Mouse (Mus musculus): ENCODE measurements around the gene Zbtb42. TPM values are rescaled to one million over a fixed set of nuclear protein-coding genes. Genes with fewer than 3 reads are reported as not detected.

Gene Zbtb42
- polyA plus RNA-seq, 1 experiment from 2014 or later: 3.9 TPM

- Histone ChIP-seq H3K9me3 (no peaks in the 10 kb centered on the region), H3K27ac (peak overlapping the region; percentile 69; the same call in 1 of the 2 replicates), H3K4me1 (peaks cover 96% of the 10 kb centered on the region), H3K27me3 (ENCODE audit: insufficient read depth, poor library complexity, severe bottlenecking) (no peaks in the 10 kb centered on the region), H3K4me3 (no peak overlapping the region), H3K36me3 (peaks cover 99% of the 10 kb centered on the region)
- no peak for DNase-seq (ENCODE audit: low spot score)
- 77% methylated on average over 5 of the region's 5 CpGs for WGBS
Measured at GRCm38 (mm10) chr12:112664656-112665055, 14.0 kb upstream of the Zbtb42 start.

DNA sequence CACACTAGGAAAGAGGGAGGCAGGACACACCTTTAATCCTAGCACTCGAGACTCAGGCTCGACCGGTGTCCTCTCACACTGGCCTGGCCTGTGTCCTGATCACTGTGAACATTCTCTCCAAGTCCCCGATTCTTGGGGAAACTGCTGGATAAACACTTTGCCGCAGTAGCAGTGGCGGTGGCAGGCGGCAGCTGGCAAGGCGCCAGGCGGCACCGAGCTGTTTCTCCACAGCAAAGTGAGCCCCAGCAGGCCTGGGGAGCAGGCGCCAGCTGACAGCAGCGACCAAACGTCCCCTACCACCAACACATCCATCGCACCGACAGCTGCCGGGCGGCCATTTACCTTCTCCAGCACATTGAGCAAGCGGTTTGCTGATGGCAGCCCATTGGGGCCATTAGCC, 13.2 kb upstream of the Zbtb42 start:
- Histone ChIP-seq H3K9me3 (no peaks in the 10 kb centered on the region), H3K4me3 (no peak overlapping the region; the same call in 1 of the 2 replicates), H3K4me1 (peaks cover 98% of the 10 kb centered on the region), H3K27ac (peak overlapping the region; percentile 69), H3K27me3 (ENCODE audit: insufficient read depth, poor library complexity, severe bottlenecking) (no peaks in the 10 kb centered on the region), H3K36me3 (peaks cover 99% of the 10 kb centered on the region)
- 71% methylated on average over 18 of the region's 18 CpGs for WGBS
- DNase-seq (ENCODE audit: low spot score): no peak

DNA sequence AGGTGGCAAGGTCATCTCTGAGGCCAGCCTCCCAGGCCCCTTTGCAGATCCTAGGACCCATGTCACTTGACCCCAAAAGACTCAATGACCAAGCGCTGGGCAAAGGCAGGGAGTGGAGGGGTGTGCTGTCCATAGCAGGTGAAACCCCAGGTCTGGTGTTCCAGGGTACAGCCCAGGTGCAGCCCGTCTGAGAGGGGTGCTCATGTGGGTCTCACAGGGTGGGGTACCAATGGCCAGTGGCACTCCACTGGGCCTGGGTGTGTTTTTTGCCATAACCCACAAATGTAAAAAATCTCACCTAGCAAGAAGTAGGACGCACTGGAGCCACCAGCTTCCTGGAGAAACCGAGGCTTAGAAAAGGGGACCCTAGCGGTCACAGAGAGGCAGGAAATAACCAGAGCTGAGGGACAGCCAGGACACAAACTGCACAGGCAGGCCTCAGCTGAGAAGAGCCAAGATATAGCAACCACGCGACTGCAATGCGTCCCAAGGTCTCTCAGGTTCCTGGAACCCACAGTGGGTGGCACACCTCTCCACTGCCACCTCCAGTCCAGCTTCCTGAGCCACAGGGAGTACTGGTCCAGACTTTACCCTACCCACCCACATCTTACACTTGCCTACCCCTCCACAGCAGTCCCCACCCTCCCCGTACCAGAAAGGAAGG, 12.6 kb upstream of the Zbtb42 start:
- no peaks in the 10 kb centered on the region for H3K9me3 ChIP-seq
- WGBS: 86% methylated on average over 9 of the region's 9 CpGs
- H3K27ac ChIP-seq: peak overlapping the region; percentile 69; the same call in 1 of the 2 replicates
- H3K4me3 ChIP-seq: no peak overlapping the region; the same call in 1 of the 2 replicates
- H3K4me1 ChIP-seq: peaks cover 98% of the 10 kb centered on the region
- H3K36me3 ChIP-seq: peaks cover 99% of the 10 kb centered on the region
- DNase-seq (ENCODE audit: low spot score): no peak
- no peaks in the 10 kb centered on the region for H3K27me3 ChIP-seq (ENCODE audit: insufficient read depth, poor library complexity, severe bottlenecking)

DNA sequence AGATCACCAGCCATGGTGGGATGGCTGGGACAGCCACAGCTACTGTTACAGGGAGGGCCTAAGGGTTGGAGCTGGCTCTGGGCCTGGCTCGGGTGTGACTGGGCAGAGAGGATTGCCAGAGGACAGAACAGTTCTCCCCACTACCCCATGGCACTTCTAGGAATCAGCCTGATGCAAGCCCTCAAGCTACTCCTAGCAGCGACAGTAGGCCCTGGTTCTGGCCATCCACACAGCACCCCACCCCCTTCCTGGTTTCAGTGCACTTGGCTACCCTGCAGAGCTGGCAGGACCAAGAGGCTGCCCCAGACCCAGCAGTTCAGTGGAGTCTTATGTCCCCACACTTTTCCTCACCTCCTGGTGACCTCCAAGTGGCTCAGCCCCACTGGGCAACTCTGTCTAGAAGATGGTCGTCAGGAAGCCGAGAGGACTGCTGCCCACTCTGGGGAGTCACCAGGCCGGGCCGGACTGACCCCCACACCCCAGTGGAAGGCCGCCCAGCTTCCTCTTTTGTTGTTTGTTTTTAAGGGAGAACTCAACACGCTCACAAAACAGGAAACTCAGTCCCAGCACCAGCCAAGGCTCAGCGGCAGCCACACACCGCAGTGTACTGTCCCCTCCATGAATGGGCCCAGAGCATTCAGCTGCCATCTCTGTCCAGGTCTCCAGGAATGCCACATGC, 10.9 kb upstream of the Zbtb42 start:
- peak overlapping the region; percentile 52 for H3K27ac ChIP-seq
- no peak overlapping the region for H3K4me3 ChIP-seq
- H3K27me3 ChIP-seq (ENCODE audit: insufficient read depth, poor library complexity, severe bottlenecking): no peaks in the 10 kb centered on the region
- 72% methylated on average over 10 of the region's 10 CpGs for WGBS
- H3K4me1 ChIP-seq: peaks cover 98% of the 10 kb centered on the region
- peaks cover 85% of the 10 kb centered on the region for H3K36me3 ChIP-seq
- no peak for DNase-seq (ENCODE audit: low spot score)
- no peaks in the 10 kb centered on the region for H3K9me3 ChIP-seq

- peaks cover 86% of the 10 kb centered on the region for H3K4me1 ChIP-seq
Measured at GRCm38 (mm10) chr12:112670718-112671393, 7.8 kb upstream of the Zbtb42 start.

DNA sequence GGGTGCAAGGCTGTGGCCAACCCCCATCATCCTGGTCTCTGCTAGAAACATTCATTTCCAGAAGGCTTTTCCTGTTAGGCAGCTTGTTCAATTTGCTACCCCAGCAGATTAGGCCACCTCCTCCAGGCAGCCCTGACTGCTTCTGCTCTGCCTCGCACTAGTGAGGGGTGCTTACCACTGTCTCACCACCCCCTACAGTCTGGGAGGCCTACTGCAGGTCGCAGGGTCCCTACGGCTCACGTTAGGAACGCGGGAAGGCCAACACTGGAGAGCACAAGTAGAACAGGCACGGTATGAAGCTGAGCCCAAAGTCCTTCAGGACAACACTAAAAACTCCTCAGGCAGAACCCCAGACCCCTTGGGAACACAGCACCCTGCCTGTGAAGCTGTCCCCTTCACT, 6.7 kb upstream of the Zbtb42 start:
- H3K9me3 ChIP-seq: no peaks in the 10 kb centered on the region
- H3K4me3 ChIP-seq: peak overlapping the region; percentile 98
- peaks cover 76% of the 10 kb centered on the region for H3K4me1 ChIP-seq
- peaks cover 8% of the 10 kb centered on the region for H3K27me3 ChIP-seq (ENCODE audit: insufficient read depth, poor library complexity, severe bottlenecking)
- peaks cover 45% of the 10 kb centered on the region for H3K36me3 ChIP-seq
- DNase-seq (ENCODE audit: low spot score): no peak
- 81% methylated on average over 7 of the region's 7 CpGs for WGBS
- H3K27ac ChIP-seq: peak overlapping the region; percentile 100

More at GRCm38 (mm10) chr12:112670718-112671393, 7.8 kb upstream of the Zbtb42 start:
- Histone ChIP-seq H3K27ac (peak overlapping the region; percentile 100), H3K4me3 (peak overlapping the region; percentile 98), H3K9me3 (no peaks in the 10 kb centered on the region), H3K36me3 (peaks cover 55% of the 10 kb centered on the region), H3K27me3 (ENCODE audit: insufficient read depth, poor library complexity, severe bottlenecking) (no peaks in the 10 kb centered on the region)
- no peak for DNase-seq (ENCODE audit: low spot score)
- 38% methylated on average over 9 of the region's 9 CpGs for WGBS

- peaks cover 75% of the 10 kb centered on the region for H3K4me1 ChIP-seq
- H3K9me3 ChIP-seq: no peaks in the 10 kb centered on the region
Measured at GRCm38 (mm10) chr12:112672744-112673575, 5.7 kb upstream of the Zbtb42 start.

DNA sequence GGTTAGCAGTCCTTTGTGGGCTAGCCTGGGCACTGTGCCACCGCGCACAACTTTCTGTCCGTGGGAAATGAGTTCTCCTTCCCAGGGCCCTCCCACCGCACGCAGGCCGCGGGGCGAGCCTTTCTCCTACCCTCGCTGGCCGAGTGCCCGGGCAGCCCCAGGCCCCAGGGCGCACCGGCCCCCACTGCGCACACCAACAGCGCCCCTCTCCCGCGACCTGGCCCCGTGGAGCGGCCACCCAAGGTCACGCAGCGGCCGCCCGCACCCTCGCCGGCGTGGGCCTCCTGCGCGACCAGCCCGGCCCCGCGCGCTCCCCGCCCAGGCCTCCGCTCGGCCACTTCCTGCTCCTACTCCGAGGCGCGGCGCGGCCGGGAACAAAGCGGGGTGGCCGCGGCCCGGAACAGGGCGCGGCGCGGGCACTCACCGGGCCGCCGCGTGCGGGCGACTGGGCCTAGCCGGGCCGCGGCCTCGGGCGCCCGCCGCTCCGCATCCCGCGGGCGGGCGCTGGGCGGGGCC, 5.0 kb upstream of the Zbtb42 start:
- H3K36me3 ChIP-seq: peaks cover 27% of the 10 kb centered on the region
- no peak for DNase-seq (ENCODE audit: low spot score)
- peaks cover 73% of the 10 kb centered on the region for H3K4me1 ChIP-seq
- WGBS: 4% methylated on average over 68 of the region's 68 CpGs
- H3K9me3 ChIP-seq: no peaks in the 10 kb centered on the region
- peak overlapping the region; percentile 98 for H3K4me3 ChIP-seq
- peaks cover 19% of the 10 kb centered on the region for H3K27me3 ChIP-seq (ENCODE audit: insufficient read depth, poor library complexity, severe bottlenecking)
- H3K27ac ChIP-seq: peak overlapping the region; percentile 100

More at GRCm38 (mm10) chr12:112672744-112673575, 5.7 kb upstream of the Zbtb42 start:
- H3K36me3 ChIP-seq: peaks cover 34% of the 10 kb centered on the region
- H3K27me3 ChIP-seq (ENCODE audit: insufficient read depth, poor library complexity, severe bottlenecking): peaks cover 19% of the 10 kb centered on the region
- peak overlapping the region; percentile 100 for H3K27ac ChIP-seq
- WGBS: 4% methylated on average over 21 of the region's 21 CpGs
- DNase-seq (ENCODE audit: low spot score): no peak
- H3K4me3 ChIP-seq: peak overlapping the region; percentile 98

DNA sequence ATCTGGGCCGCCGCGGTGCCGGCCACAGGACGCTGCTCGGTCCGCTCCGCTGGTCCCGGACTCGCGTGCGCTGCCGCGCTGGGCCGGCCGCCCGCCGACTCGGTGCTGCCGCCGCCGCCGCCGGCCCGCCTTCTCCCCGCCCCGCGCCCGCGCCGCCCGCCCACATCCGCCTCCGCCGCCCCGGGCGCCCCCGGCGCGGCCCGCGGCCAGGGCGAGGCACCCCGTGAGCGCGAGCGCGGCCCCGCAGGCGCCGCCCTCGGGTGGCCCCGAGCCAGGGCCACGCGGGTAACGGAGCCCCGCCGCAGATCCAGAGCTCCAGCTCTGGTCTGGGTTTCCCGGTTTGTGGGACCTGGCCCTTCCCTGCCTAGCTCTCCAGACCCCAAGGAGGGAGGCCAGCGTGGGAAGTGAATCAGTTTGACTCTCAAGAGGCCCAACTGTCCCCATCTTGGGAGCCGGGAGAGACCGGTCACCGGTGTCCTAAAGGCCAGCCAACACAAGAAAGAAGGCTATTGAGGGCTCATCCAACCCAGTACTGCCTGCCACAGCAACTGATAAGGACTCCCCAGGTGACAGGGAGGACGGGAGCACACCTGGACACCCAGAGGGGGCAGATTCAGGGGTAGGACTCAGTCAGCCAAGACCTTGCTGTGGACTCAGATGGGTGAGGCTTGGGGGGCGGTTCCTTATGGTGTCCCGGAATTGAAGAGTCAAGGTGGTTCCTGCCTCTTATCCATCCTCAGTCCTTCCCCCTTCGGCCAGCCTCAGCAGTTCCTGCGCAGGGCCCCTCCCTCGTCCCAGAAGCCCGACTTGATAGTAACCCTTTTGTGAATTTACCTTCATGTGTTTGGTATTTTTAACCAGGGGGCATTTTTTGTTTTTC, 4.3 kb upstream of the Zbtb42 start, which contains the start of gene Akt1:
Gene Akt1 (minus strand): TSS at position 753 of the 880 bp plus-strand sequence.
- peak within 1 kb of the TSS; percentile 100 for H3K27ac ChIP-seq
- WGBS: 15% methylated on average over 70 of the region's 70 CpGs
- peak within 1 kb of the TSS; percentile 98 for H3K4me3 ChIP-seq
- no peak for DNase-seq (ENCODE audit: low spot score)
- H3K27me3 ChIP-seq (ENCODE audit: insufficient read depth, poor library complexity, severe bottlenecking): peaks cover 23% of the 10 kb centered on the region
- H3K36me3 ChIP-seq: peaks cover 20% of the 10 kb centered on the region
- H3K9me3 ChIP-seq: no peaks in the 10 kb centered on the region
- H3K4me1 ChIP-seq: peaks cover 73% of the 10 kb centered on the region

GRCm38 (mm10) chr12:112675245-112676035, 3.2 kb upstream of the Zbtb42 start:
- no peaks in the 10 kb centered on the region for H3K9me3 ChIP-seq
- peaks cover 33% of the 10 kb centered on the region for H3K27me3 ChIP-seq (ENCODE audit: insufficient read depth, poor library complexity, severe bottlenecking)
- H3K4me3 ChIP-seq: peak overlapping the region; percentile 98
- H3K4me1 ChIP-seq: peaks cover 72% of the 10 kb centered on the region
- H3K27ac ChIP-seq: peak overlapping the region; percentile 100
- peaks cover 17% of the 10 kb centered on the region for H3K36me3 ChIP-seq
- peak; percentile 95 for DNase-seq (ENCODE audit: low spot score)
- 12% methylated on average over 18 of the region's 18 CpGs for WGBS

GRCm38 (mm10) chr12:112677076-112677475, 1.6 kb upstream of the Zbtb42 start:
- H3K9me3 ChIP-seq: no peaks in the 10 kb centered on the region
- H3K4me1 ChIP-seq: peaks cover 56% of the 10 kb centered on the region
- H3K27ac ChIP-seq: no peak overlapping the region
- H3K27me3 ChIP-seq (ENCODE audit: insufficient read depth, poor library complexity, severe bottlenecking): peaks cover 50% of the 10 kb centered on the region
- DNase-seq (ENCODE audit: low spot score): no peak
- WGBS: 63% methylated on average over 5 of the region's 5 CpGs
- no peak overlapping the region for H3K4me3 ChIP-seq
- peaks cover 20% of the 10 kb centered on the region for H3K36me3 ChIP-seq

Data from heart, embryonic 10.5 days (tissue).